8 mouse cellular contexts compared by ENCODE assay signal in genomic region chr1:89927061-89927661, GRCm38 (mm10). TPM values are rescaled to one million over a fixed set of nuclear protein-coding genes. Genes with fewer than 3 reads are reported as not detected.
DNase-seq lines count a peak whose midpoint lies in the region; ATAC-seq and TF ChIP-seq lines count a peak whose summit lies in the region.

No protein-coding gene starts in this region.

- no peak for ATAC-seq in liver, postnatal 0 days
- ATAC-seq in erythroblast, adult 5-6 weeks (replicated peaks; ENCODE audit: low FRiP score, poor library complexity, severe bottlenecking) = no peak

- peak; percentile 79 for DNase-seq in ES-CJ7 (ENCODE audit: low read depth, low spot score)
- peak; percentile 59 for DNase-seq in hindbrain, embryonic 10.5 days (ENCODE audit: low spot score)
- DNase-seq in liver, postnatal 0 days = peak; percentile 34
- DNase-seq in urinary bladder, adult 2 months (ENCODE audit: low spot score) = no peak
- DNase-seq in c-Kit-positive CD71-positive TER-119-positive erythroid progenitor cells, embryonic 14.5 days (ENCODE audit: low spot score) = no peak
- no peak for DNase-seq in left cerebral cortex, postnatal 14 days (ENCODE audit: low spot score in 2 of 2)

- peaks cover 67% of the 10 kb centered on the region for H3K27me3 ChIP-seq in E14TG2a.4 (ENCODE audit: insufficient read depth, low read length)
- H3K27me3 ChIP-seq in hindbrain, embryonic 10.5 days (ENCODE audit: insufficient read depth, poor library complexity, severe bottlenecking) = peaks cover 100% of the 10 kb centered on the region
- peaks cover 100% of the 10 kb centered on the region for H3K27me3 ChIP-seq in liver, postnatal 0 days (ENCODE audit: insufficient read depth, low read length)

- peak overlapping the region; percentile 91 for H3K4me3 ChIP-seq in E14TG2a.4 (replicated peaks; ENCODE audit: low read length)
- H3K4me3 ChIP-seq in hindbrain, embryonic 10.5 days = peak overlapping the region; percentile 77
- H3K4me3 ChIP-seq in liver, postnatal 0 days (ENCODE audit: low read depth, low read length) = peak overlapping the region; percentile 34

- H3K9ac ChIP-seq in liver, postnatal 0 days (replicated peaks) = no peak overlapping the region

- no peak for TF ChIP-seq EP300 in liver, postnatal 0 days (IDR thresholded peaks at IDR 0.05; ENCODE audit: low read depth)

- peaks cover 50% of the 10 kb centered on the region for H3K36me3 ChIP-seq in E14TG2a.4 (ENCODE audit: insufficient read depth, low read length)
- H3K36me3 ChIP-seq in hindbrain, embryonic 10.5 days = no peaks in the 10 kb centered on the region
- H3K36me3 ChIP-seq in liver, postnatal 0 days (replicated peaks; ENCODE audit: insufficient read depth, low read length) = no peaks in the 10 kb centered on the region

- H3K4me2 ChIP-seq in liver, postnatal 0 days (ENCODE audit: low read depth, low read length) = peak overlapping the region; percentile 53

- TF ChIP-seq CTCF in E14TG2a.4 (conservative IDR thresholded peaks at IDR 0.05; ENCODE audit: low read length) = no peak
- no peak for TF ChIP-seq CTCF in liver, postnatal 0 days (IDR thresholded peaks at IDR 0.05; ENCODE audit: low read depth)

- no peaks in the 10 kb centered on the region for H3K9me3 ChIP-seq in E14TG2a.4 (ENCODE audit: low read length)
- no peaks in the 10 kb centered on the region for H3K9me3 ChIP-seq in hindbrain, embryonic 10.5 days
- H3K9me3 ChIP-seq in liver, postnatal 0 days (ENCODE audit: low read length) = no peaks in the 10 kb centered on the region

- peaks cover 85% of the 10 kb centered on the region for H3K4me1 ChIP-seq in E14TG2a.4 (replicated peaks; ENCODE audit: low read depth, low read length)
- peaks cover 98% of the 10 kb centered on the region for H3K4me1 ChIP-seq in hindbrain, embryonic 10.5 days (replicated peaks)
- peaks cover 11% of the 10 kb centered on the region for H3K4me1 ChIP-seq in liver, postnatal 0 days (ENCODE audit: insufficient read depth)

- H3K27ac ChIP-seq in hindbrain, embryonic 10.5 days = peak overlapping the region; percentile 71
- H3K27ac ChIP-seq in liver, postnatal 0 days (ENCODE audit: low read depth) = no peak overlapping the region

- WGBS in hindbrain, embryonic 10.5 days = 1% methylated on average over 36 of the region's 36 CpGs
- WGBS in liver, postnatal 0 days (ENCODE audit: insufficient replicate concordance) = 4% methylated on average over 34 of the region's 36 CpGs

- intact Hi-C loops in left cerebral cortex, postnatal 14 days (cut with DNase I) = no loop called here

RNA-seq across cellular contexts. Expression of gene Gbx2, which starts 3.8 kb away (rescaled TPM):
- polyA plus RNA-seq in hindbrain, embryonic 10.5 days (2016; fragmentation: Nextera tagmentation; extraction: Ambion mirVana) = 27.2 and 41.2 TPM in 2 replicates
- polyA plus RNA-seq in liver, postnatal 0 days (2015; fragmentation: Nextera tagmentation; extraction: Ambion mirVana) = 0.52 and 0.57 TPM in 2 replicates
- total RNA-seq in erythroblast, adult 5-6 weeks (2015; ENCODE audit: low replicate concordance) = 1.0 TPM in 1 of 2 replicates, not detected in the other
- not detected in 2 replicates for total RNA-seq in erythroblast, adult 5-6 weeks (2017; ENCODE audit: low replicate concordance)
- not detected in 2 replicates for polyA plus RNA-seq in urinary bladder, adult 2 months (2012; rRNA removed)
- under 1 TPM in 1 of 2 experiments, not detected in 1; 0.74 TPM for total RNA-seq in left cerebral cortex, postnatal 14 days (2021)

Comparison
In these comparisons a context has a peak if more than half of its experiments do, and no peak if none do; other contexts are left out.
1. H3K4me3 ChIP-seq: peak in every context shown above with its lines; median percentile 91 in E14TG2a.4; 77 in hindbrain, embryonic 10.5 days; 34 in liver, postnatal 0 days.
2. DNase-seq: peak in ES-CJ7 (single experiment), hindbrain, embryonic 10.5 days (single experiment) and liver, postnatal 0 days (single experiment); none in urinary bladder, adult 2 months (single experiment), c-Kit-positive CD71-positive TER-119-positive erythroid progenitor cells, embryonic 14.5 days (single experiment) and left cerebral cortex, postnatal 14 days (0 of 2).
3. RNA of gene Gbx2, which starts 3.8 kb away (polyA plus RNA-seq): 27.2 to 41.2 TPM in hindbrain, embryonic 10.5 days; 0.52 to 0.57 TPM in liver, postnatal 0 days and not detected in urinary bladder, adult 2 months; every median in the first group is over 10 times any median in the second.